Comparison of ENCODE assay signal across 18 mouse cellular contexts in the genomic region with DNA sequence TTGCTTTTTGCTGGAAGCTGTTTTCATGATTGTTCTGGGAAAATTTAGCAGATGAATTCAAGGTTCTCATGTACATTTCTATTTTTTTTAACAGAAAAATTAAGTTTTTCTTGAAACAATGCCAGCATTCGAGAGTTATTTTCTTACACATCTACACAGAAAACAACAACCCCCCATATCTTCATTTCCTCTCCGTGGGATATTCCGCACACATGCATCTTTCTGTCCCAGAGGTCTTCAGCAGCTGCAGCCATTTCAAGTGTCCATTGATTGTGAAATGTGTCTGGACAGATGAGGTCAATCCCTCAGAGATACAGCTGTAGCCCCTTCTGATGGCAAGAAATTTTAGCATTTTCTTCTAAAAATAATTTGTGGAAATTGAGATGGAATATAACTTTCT.
"Had no signal": no experiment of that assay in that cellular context is flagged by ENCODE, and none has a peak within 500 bp of the region (broad histone marks: within the 10 kb centered on the region; RNA-seq: fewer than 3 reads in every experiment).

No protein-coding gene starts in this region.

- DNase-seq: kidney, postnatal 14 days; kidney, postnatal 4 days; left cerebral cortex, postnatal 4 days; liver, embryonic 13.5 days; lung, adult 2 months; lung, postnatal 36 days; retina, postnatal 1 day; right cerebral cortex, postnatal 25 days; thymus, adult 18-20 months; thymus, postnatal 4 days had no signal

- ATAC-seq: lung, postnatal 0 days; midbrain, embryonic 13.5 days; midbrain, embryonic 16.5 days had no signal

- H3K27ac ChIP-seq: limb, embryonic 13.5 days; liver, embryonic 13.5 days; midbrain, embryonic 10.5 days; midbrain, embryonic 13.5 days; neural tube, embryonic 13.5 days had no signal

- H3K4me3 ChIP-seq: limb, embryonic 13.5 days; liver, embryonic 13.5 days; megakaryocyte, embryonic 14.5 days; midbrain, embryonic 10.5 days; midbrain, embryonic 13.5 days; myocyte; neural tube, embryonic 13.5 days had no signal

- H3K36me3 ChIP-seq: limb, embryonic 13.5 days; liver, embryonic 13.5 days; midbrain, embryonic 10.5 days; midbrain, embryonic 13.5 days; neural tube, embryonic 13.5 days had no signal

- H3K4me1 ChIP-seq: liver, embryonic 13.5 days; midbrain, embryonic 10.5 days; midbrain, embryonic 13.5 days; neural tube, embryonic 13.5 days had no signal

- H3K9me3 ChIP-seq: limb, embryonic 13.5 days; liver, embryonic 13.5 days; midbrain, embryonic 10.5 days; midbrain, embryonic 13.5 days; neural tube, embryonic 13.5 days had no signal

- H3K4me2 ChIP-seq: limb, embryonic 13.5 days; liver, embryonic 13.5 days; midbrain, embryonic 13.5 days; neural tube, embryonic 13.5 days had no signal

- H3K27me3 ChIP-seq: limb, embryonic 13.5 days; liver, embryonic 13.5 days; megakaryocyte, embryonic 14.5 days; midbrain, embryonic 13.5 days; neural tube, embryonic 13.5 days had no signal

- H3K9ac ChIP-seq: limb, embryonic 13.5 days; liver, embryonic 13.5 days; midbrain, embryonic 13.5 days; neural tube, embryonic 13.5 days had no signal
